Mouse (Mus musculus) gastrocnemius, postnatal 14 days (tissue): Measurements from ENCODE around the gene C130050O18Rik. TPM values are rescaled to one million over a fixed set of nuclear protein-coding genes. Genes with fewer than 3 reads are reported as not detected.

Source experiments
- DNase-seq: peaks from one replicate; pipeline ENCODE4 v3.0.0; 2021; ENCODE audit warnings: mixed read lengths
- intact Hi-C: fragments of 180-260 bp; cut with DNase I; formaldehyde crosslinking; loops from one replicate; pipeline ENCODE4 v1.15.1; 2025; ENCODE audit warnings: low total_unique reads
- long read RNA-seq, 2 experiments: library from polyadenylated mRNA; stranded (forward); transcript quantifications; one replicate each; pipeline ENCODE4 v2.0.0; 2021
- total RNA-seq, 2 experiments: library from RNA; stranded (reverse); gene quantifications; 2 replicates each; pipeline ENCODE4 v1.2.3; 2021

Gene C130050O18Rik
- under 1 TPM; 0.39 to 0.60 TPM for total RNA-seq
- long read RNA-seq, experiment 1: 0 reads
- long read RNA-seq, experiment 2, partial matches to known transcripts: 0 of 1 reads
- long read RNA-seq, experiment 2, other reads (novel, unspliced or antisense): 0 of 1 reads

- intact Hi-C loops: no loop called here
These were observed at the start of gene C130050O18Rik for GRCm38 (mm10) chr5:139404801-139405401. Gene C130050O18Rik, plus strand, starts transcription at chr5:139405280.

DNA sequence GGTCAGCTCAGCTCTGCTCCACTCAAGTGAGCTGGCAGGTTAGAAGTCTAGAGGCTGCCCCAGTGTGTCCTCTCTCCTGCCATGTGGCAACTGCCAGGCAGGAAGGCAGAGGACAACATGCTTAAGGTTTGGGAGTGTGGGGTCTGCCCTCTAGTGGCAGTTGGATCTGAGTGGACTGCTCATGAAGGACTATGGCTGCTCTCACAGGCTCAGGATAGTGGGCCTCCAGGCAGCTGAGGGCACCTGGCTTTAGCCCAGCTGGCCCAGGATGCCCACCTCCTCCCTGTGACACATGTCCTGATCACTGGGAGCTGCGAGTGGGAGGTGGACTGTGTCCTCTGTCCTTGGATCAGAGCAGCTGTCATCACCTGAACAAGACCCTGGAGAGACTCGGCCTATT lies 46.4 kb upstream of the C130050O18Rik start:
- intact Hi-C loops: loop anchor here (5.0 kb wide), 1 partner anchor 149 kb away; no protein-coding TSS in a partner anchor
- DNase-seq: peak; percentile 49

More at GRCm38 (mm10) chr5:139404801-139405401, at the start of gene C130050O18Rik:
- DNase-seq: no peak

- no peak for DNase-seq
- intact Hi-C loops: loop anchor here (5.0 kb wide), 1 partner anchor 148 kb away; no protein-coding TSS in a partner anchor
These were observed 45.8 kb upstream of the C130050O18Rik start for GRCm38 (mm10) chr5:139359244-139359643.

- no peak for DNase-seq
- intact Hi-C loops: loop anchor here (5.0 kb wide), 1 partner anchor 103 kb away; no protein-coding TSS in a partner anchor
These were observed 41.2 kb upstream of the C130050O18Rik start for GRCm38 (mm10) chr5:139363858-139364257.

DNA sequence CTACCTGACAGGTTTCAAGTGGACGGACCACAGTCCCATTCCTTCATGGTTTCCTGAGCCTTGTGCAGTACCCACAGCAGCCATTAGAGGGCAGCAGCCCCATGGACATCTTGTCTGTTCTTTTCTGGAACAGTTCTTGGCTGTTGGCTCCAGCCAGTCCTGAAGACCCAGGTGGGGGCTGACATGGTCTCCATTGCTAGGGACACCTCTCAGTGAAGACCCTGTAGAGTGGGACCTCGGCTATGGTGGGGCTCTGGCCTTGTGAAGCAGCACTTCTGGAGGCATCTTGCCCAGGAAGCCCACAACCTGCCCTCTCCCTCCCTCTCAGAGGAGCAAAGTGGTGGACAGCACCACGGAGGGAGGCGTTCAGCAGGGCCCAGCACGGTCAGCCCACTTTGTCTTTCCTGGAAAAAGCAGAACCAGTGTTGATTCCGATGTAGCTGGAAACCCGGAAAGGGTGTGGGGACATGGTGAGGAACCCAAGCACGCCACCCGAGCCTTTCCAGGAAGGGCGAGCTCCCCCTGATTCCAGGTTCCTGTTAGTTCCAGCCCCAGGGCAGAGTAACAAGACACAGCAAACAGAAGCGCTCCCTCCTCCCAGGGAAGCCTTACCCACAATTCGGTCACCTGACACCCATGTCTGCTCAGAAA lies 40.7 kb upstream of the C130050O18Rik start:
- intact Hi-C loops: loop anchor here (5.0 kb wide), 1 partner anchor 103 kb away; no protein-coding TSS in a partner anchor
- DNase-seq: peak; percentile 83

DNA sequence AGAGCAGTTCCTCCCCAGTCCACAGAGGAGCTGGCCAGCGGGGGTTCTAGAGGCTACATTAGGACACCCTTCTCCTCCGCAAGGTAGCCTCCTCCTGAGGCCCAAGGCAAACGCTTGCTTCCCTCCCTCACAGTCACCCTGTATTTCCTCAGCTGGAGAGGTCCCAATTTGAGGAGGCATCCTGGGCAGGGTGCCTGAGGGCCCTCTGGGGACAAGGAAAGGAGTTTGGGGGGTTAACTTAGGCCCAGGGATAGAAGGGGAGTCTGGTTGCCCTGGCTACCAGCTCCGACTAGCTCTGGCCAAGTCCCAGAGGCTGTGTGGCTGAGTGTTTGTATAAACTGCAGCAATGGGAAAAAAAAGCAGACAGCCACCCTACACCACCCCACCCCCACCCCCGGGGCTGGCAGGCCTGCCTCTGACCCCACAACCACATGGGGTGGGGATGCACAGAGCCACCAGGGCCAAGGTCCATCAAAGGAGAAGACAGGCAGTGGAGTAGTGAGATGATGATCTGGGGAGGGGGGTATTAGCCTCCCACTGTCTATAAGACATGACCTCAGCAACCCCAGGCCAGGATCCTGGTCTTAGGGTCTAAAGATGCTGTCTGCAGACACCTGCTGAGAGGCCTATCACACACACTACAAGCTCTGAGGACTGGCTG lies 40.0 kb upstream of the C130050O18Rik start:
- no peak for DNase-seq
- intact Hi-C loops: loop anchor here (5.0 kb wide), 1 partner anchor 102 kb away; no protein-coding TSS in a partner anchor

DNA sequence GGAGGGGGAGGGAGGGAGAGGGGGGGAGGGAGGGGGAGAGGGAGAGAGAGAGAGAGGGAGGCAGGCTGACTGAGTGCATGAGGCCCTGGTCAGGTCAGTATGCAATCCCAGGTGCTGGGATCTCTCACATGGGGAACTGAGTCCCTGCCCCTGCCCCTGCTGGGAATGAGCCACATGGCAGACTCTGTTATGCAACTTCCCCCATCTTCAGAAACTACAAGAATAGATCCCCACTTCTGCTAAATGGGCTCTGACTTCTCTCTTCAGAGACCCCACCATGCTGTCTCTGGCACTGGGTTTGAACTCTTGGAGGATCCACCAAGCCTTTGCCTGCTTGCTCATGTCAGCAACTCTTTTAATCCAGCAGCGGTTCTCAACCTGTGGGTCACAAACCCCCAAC lies 39.3 kb upstream of the C130050O18Rik start:
- DNase-seq: no peak
- intact Hi-C loops: no loop called here

DNA sequence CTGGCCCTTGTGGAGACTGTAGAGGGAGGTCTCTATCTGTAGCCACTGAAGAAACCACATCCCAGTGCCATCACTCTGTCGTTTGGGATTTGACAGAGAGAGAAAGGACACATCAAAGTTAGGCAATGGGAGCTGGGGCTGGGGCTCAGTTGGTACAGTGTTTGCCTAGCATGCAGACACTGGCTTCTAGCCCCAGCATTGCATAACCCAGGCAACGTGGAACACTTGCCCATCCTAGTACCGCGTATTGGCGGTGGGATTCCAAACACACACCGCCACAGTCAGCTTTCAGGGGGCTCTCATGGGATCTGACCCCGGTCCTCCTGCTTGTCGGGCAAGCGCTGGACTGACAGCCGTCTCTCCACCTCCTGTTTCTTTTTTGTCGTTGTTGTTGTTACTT lies 38.6 kb upstream of the C130050O18Rik start:
- intact Hi-C loops: no loop called here
- no peak for DNase-seq

DNA sequence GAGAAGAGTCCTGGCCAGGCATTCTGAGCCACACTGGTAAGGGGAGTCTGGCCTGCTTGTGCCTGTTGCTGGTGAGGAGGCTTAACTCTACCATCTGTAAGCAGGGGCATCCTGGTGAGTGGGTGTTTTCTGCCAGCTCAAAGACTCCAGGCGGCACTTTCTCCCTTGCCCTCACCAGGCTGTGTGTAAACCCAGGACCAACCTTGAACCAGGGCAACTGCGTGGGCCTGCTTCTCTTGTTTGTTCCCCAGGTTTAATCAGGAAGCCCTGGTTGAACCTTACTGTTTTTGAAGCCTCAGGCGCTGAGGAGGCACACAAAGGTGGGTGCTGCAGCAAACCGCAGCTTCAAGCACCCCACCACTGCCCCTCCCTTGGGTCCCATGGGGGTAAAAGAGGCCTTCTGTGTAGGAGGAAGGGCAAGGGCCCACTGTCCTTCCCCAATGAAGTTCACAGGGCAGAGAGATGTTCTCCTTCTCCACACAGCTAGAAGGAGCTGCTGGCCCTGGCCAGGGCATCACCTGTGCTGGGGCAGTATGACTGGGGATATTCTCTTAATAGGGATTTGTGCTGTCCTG lies 37.1 kb upstream of the C130050O18Rik start:
- DNase-seq: no peak

GRCm38 (mm10) chr5:139368638-139369320 lies 36.3 kb upstream of the C130050O18Rik start:
- intact Hi-C loops: no loop called here
- no peak for DNase-seq

More for the DNA sequence above, 37.1 kb upstream of the C130050O18Rik start:
- intact Hi-C loops: no loop called here

GRCm38 (mm10) chr5:139370336-139370735 lies 34.7 kb upstream of the C130050O18Rik start:
- DNase-seq: no peak
- intact Hi-C loops: no loop called here

DNA sequence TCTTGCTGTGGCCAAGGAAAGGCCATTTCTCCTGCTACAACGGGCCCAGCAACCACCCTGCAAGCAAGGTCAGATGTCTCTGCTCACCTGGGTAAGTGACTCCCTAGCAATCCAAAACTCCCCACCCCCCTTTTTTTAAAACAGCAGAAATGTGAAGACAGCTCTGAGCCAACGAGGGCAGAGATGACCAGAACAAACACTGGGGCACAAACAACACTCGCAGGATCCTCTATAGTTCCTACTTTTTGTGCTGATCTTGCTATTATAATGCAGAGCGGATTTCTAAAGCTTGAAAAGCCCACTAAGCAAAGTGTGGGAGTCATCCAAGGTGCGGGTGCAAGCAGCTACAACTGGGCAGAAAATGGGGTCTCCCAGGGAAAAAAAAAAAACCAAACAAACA lies 34.0 kb upstream of the C130050O18Rik start:
- no peak for DNase-seq

DNA sequence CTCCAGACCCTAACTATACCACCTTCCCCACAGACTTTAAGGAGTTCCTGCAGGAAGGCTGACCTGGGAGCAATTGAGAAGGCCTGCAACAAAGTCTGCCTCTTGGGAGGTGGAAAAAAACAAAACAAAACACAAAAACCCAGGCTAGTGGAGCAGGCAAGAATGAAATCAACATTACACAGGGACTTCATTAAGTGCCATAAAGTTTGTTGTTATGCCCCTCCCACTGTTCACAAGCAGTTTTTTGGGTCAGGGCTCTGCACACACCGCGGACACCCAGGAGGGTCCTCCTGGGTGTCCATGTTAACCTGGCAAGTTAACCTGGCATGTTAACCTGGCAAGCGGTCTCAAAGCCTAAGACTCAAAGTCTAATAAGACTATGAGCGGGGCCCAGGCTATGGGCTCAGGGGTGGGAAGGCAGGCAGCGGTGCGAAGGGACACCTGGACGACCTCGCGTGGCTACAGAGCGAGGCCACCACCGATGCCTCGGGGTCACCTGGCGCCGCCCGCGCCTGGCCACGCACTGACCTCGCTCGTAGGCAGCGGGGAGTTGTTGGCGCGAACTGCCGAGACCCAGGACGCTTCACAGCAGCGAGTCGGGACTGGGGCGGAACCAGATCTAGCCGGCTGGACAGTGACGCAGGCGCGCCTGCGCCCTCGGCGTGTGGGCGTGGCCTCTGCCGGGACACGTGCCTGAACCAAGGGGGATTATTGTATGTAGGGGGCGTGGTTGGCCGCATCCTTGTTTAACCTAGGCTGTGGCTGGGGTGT lies 33.3 kb upstream of the C130050O18Rik start:
- peak; percentile 91 for DNase-seq
- intact Hi-C loops: no loop called here

More for the DNA sequence above, 34.0 kb upstream of the C130050O18Rik start:
- intact Hi-C loops: no loop called here

- intact Hi-C loops: no loop called here
- no peak for DNase-seq
These were observed 32.0 kb upstream of the C130050O18Rik start for GRCm38 (mm10) chr5:139373126-139373525.

GRCm38 (mm10) chr5:139373889-139374444 lies 31.1 kb upstream of the C130050O18Rik start:
- intact Hi-C loops: no loop called here
- DNase-seq: no peak

DNA sequence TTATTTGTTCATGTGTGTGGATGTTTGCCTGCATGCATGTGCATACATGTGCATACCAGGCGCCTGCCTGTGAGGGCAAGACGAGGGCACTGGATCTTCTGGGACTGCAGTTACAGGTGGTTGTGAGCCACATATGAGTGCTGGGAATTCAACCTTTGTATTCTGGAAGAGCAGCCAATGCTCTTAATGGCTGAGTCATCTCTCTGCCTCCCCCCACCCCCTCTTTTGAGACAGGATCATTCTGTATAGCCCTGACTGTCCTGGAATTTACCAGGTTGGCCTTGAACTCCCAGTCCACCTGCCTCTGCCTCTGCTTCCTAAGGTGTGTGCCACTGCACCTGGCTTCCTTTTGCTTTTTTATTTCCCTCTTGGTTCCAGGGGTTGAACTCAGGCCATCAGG lies 30.2 kb upstream of the C130050O18Rik start:
- intact Hi-C loops: no loop called here
- DNase-seq: no peak

DNA sequence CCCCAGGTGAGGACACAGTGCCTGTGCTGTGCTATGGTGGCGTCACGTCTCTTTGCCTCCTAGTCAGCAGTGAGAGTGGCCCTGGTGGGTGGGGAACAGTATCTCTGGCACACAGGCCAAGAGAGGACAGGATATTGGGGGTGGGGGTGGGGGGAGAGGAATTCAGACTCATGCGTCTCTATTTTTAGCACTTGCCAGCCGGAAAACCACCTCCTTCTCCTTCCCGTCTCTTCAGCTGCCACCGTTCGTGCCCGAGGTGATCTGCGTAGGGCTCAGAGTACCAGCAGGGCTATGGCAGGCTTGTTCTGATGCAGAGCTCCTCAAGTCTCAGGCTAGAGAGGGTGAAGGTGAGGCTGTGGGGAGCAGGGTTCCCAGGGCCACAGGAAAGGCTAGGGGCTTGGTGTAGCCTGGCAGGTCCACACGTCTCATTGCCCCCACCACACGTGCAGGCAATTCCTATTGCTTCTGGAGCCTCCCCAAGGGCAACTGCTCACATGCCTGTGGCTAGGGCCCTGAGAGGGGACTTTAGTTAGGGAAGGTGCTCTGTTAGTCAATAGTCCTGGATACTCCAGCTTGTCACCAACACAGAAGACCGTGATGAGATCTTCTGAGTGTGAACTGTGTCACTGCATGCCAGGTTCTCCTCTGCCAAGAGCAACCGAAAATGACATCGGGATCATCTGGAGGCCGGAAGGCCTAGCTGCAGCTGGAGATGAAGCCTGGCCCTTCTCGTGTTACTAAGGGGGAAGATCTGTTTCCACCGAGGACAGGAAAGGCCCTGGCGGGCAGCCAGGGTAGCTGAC lies 27.4 kb upstream of the C130050O18Rik start, which contains the start of gene Gpr146:
Gene Gpr146 (plus strand): TSS at position 230 of the 803 bp plus-strand sequence.
- DNase-seq: peak; percentile 82
- intact Hi-C loops: no loop called here

DNA sequence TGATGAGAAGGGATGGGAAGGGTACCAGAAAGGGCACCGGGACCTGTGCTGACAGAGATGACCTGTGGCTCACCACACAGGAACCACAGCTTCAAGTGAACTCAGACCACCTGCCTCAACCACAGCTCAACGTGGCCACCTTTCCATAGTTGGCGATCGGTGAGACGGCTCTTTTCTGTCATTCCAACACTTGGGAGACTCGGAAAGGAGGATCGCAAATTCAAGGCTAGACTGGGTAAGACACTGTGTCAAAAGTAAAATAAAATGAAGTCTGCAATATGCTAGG lies 26.9 kb upstream of the C130050O18Rik start:
- no peak for DNase-seq
- intact Hi-C loops: no loop called here
